Mouse (Mus musculus) heart, adult 2 months (tissue): ENCODE measurements around the gene Borcs6. TPM values are rescaled to one million over a fixed set of nuclear protein-coding genes. Genes with fewer than 3 reads are reported as not detected.
A peak's percentile ranks its signal among the peaks of the same experiment; 100 is the strongest.

Experiments
- DNase-seq, 2 experiments: peaks; one replicate each; pipeline ENCODE4 v3.0.0; 2021
- H3K27ac ChIP-seq: fragments of 200-600 bp; 2 replicates; pipeline ENCODE4 v1.8.1; 2022
- H3K27me3 ChIP-seq: fragments of 200-500 bp; 2 replicates; pipeline ENCODE4 v1.6.1; 2012; ENCODE audit warnings: mild to moderate bottlenecking, low read length, inconsistent platforms, mixed read lengths; ENCODE audit not compliant: control insufficient read depth, insufficient read depth
- H3K36me3 ChIP-seq: fragments of 200-500 bp; 2 replicates; pipeline ENCODE4 v1.6.1; 2012; ENCODE audit warnings: low read length, inconsistent platforms; ENCODE audit not compliant: control insufficient read depth, insufficient read depth
- H3K4me1 ChIP-seq: fragments of 200-500 bp; 2 replicates; pipeline ENCODE4 v1.6.1; 2011; ENCODE audit warnings: low read length; ENCODE audit not compliant: control insufficient read depth, insufficient read depth
- H3K4me3 ChIP-seq: fragments of 200-600 bp; 2 replicates; pipeline ENCODE4 v1.8.1; 2022
- H3K79me2 ChIP-seq: fragments of 200-500 bp; replicated peaks from 2 replicates; pipeline ENCODE4 v1.6.1; 2012; ENCODE audit warnings: mild to moderate bottlenecking, inconsistent platforms, low read length, moderate library complexity, mixed read lengths; ENCODE audit not compliant: control insufficient read depth, insufficient read depth
- H3K9ac ChIP-seq: fragments of 200-500 bp; 2 replicates; pipeline ENCODE4 v1.6.1; 2012; ENCODE audit warnings: low read depth, mild to moderate bottlenecking, control low read depth, inconsistent platforms, low read length, mixed read lengths
- CTCF ChIP-seq: fragments of 200-600 bp; IDR thresholded peaks from 2 replicates; pipeline ENCODE4 v1.8.1; 2022; ENCODE audit warnings: antibody characterized with exemption, mild to moderate bottlenecking, moderate library complexity
- EP300 ChIP-seq: fragments of 200-500 bp; IDR thresholded peaks from 2 replicates; pipeline ENCODE4 v1.6.1; 2011; ENCODE audit warnings: low read depth, low read length, control low read depth; ENCODE audit not compliant: insufficient read depth
- POLR2A ChIP-seq: fragments of 200-500 bp; IDR thresholded peaks from 2 replicates; pipeline ENCODE4 v1.6.1; 2011; ENCODE audit warnings: mild to moderate bottlenecking, low read depth, low read length, control low read depth; ENCODE audit not compliant: insufficient read depth
- whole genome bisulfite sequencing: fragments of 180-500 bp; shearing (Covaris S2); methylation state at CpG from one replicate; pipeline ENCODE4 v1.1.7; 2018; 5-methylcytosine and 5-hydroxymethylcytosine counted together
- intact Hi-C: fragments of 180-260 bp; cut with DNase I; formaldehyde crosslinking; loops from one replicate; pipeline ENCODE4 v1.15.1; 2025
- polyA plus RNA-seq: library from polyadenylated mRNA; depleted of rRNA; stranded (reverse); fragments of >200 nt; gene quantifications from 2 replicates; pipeline ENCODE4 v1.2.3, GENCODE M21; 2012
- total RNA-seq, 2 experiments: library from RNA; stranded (reverse); gene quantifications; 2 replicates each; pipeline ENCODE4 v1.2.3; 2021

Borcs6 gene
- total and polyA plus RNA-seq, 3 experiments, result 13.0 to 17.8 (median 15.3) TPM

DNA sequence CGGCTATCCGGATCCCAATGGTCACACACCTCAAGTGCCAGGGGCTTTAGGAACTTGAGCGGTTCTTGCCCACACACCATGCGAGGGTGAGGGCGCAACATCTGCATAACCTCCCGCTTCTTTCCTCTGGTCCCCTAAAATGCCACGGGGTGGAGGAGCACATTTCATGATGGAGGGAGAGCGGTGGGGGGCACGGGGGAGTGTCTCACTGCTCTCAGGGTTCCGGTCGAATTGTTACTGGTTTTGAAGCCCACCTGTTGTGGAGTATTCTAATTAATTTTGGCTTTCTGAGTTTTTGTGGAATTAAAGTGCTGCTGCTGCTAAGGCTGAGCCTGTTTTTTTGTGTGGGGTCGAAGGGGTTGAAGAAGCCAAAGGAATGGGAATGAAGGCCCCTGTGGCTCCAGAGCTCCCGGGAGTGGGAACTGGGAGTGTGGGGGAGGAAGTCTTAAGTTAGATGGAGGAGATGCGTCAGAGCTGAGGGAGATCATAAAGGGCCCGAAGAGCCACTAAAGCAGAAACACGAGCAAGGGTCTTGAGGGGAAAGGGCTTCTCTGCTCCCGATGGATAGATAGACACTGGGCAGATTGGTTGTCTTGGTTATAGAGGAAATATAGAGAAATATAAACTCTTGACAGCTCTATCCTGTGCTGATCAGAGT, 1.9 kb downstream of the Borcs6 start:
- WGBS, result 44% methylated on average over 17 of the region's 17 CpGs
- Histone ChIP-seq H3K4me1 (peaks cover 6% of the 10 kb centered on the region; the same call in 1 of the 2 replicates), H3K79me2 (no peaks in the 10 kb centered on the region), H3K27ac (no peak overlapping the region; the same call in 1 of the 2 replicates), H3K9ac (peak overlapping the region; percentile 96), H3K4me3 (peak overlapping the region; percentile 97), H3K36me3 (no peaks in the 10 kb centered on the region), H3K27me3 (no peaks in the 10 kb centered on the region)
- intact Hi-C loops, result loop anchor here (5.0 to 10.0 kb wide), 2 partner anchors 186 to 263 kb away; partner anchors contain the start of genes Cntrob, Kcnab3 and Trappc1
- no peak for TF ChIP-seq POLR2A
- no peak for DNase-seq

- Histone ChIP-seq H3K79me2 (no peaks in the 10 kb centered on the region), H3K27ac (peak overlapping the region; percentile 83), H3K36me3 (no peaks in the 10 kb centered on the region), H3K4me3 (peak overlapping the region; percentile 73), H3K27me3 (no peaks in the 10 kb centered on the region), H3K4me1 (peaks cover 9% of the 10 kb centered on the region; the same call in 1 of the 2 replicates), H3K9ac (no peak overlapping the region)
- 2% methylated on average over 17 of the region's 17 CpGs for WGBS
- peak; percentile 62 for TF ChIP-seq POLR2A
- TF ChIP-seq CTCF, result no peak
- TF ChIP-seq EP300, result peak; percentile 85; the same call in 1 of the 2 replicates
- peak; percentile 78 to 83 for DNase-seq
- intact Hi-C loops, result loop anchor here (5.0 to 10.0 kb wide), 2 partner anchors 185 to 263 kb away; partner anchors contain the start of genes Cntrob, Kcnab3 and Trappc1
Observed at GRCm38 (mm10) chr11:69062194-69062760, 2.8 kb downstream of the Borcs6 start.

DNA sequence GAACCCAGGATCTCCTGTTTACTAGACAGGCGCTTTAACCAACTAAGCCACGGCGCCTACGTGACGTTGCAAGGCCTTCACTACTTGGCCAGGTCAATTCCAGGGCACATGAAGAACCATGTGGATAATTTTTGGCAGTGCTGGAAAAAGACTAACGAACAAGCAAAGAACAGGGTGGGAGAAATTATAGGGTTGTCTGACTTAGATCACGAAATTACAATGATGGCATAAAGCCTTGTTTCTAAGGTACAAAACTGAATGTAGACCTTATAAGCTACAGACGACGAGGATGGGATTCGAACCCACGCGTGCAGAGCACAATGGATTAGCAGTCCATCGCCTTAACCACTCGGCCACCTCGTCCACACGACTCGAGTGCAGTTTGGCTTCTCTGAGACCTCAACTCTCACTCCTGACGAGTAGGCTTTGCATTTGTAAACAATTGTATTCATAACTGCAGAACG, 3.3 kb downstream of the Borcs6 start:
- under 1% methylated on average over 19 of the region's 19 CpGs for WGBS
- peak; percentile 93 to 97 for DNase-seq
- peak overlapping the region; percentile 83 for H3K27ac ChIP-seq
- H3K4me3 ChIP-seq, result peak overlapping the region; percentile 73
- H3K27me3 ChIP-seq, result no peaks in the 10 kb centered on the region
- no peaks in the 10 kb centered on the region for H3K79me2 ChIP-seq
- intact Hi-C loops, result loop anchor here (1.0 to 10.0 kb wide), 4 partner anchors 21 to 262 kb away; partner anchors contain the start of genes Cntrob, Kcnab3 and Trappc1
- no peaks in the 10 kb centered on the region for H3K36me3 ChIP-seq
- peaks cover 13% of the 10 kb centered on the region for H3K4me1 ChIP-seq
- H3K9ac ChIP-seq, result peak overlapping the region; percentile 73
- TF ChIP-seq EP300 (peak; percentile 96), CTCF (no peak), POLR2A (peak; percentile 40)

GRCm38 (mm10) chr11:69063413-69064201, 4.1 kb downstream of the Borcs6 start:
- no peaks in the 10 kb centered on the region for H3K36me3 ChIP-seq
- peak overlapping the region; percentile 81 for H3K9ac ChIP-seq
- H3K27ac ChIP-seq, result peak overlapping the region; percentile 83
- peak overlapping the region; percentile 73 for H3K4me3 ChIP-seq
- peaks cover 13% of the 10 kb centered on the region for H3K4me1 ChIP-seq
- H3K79me2 ChIP-seq, result no peaks in the 10 kb centered on the region
- 1% methylated on average over 31 of the region's 31 CpGs for WGBS
- H3K27me3 ChIP-seq, result no peaks in the 10 kb centered on the region
- intact Hi-C loops, result loop anchor here (1.0 to 10.0 kb wide), 4 partner anchors 22 to 261 kb away; partner anchors contain the start of genes Cntrob, Kcnab3 and Trappc1
- TF ChIP-seq POLR2A, result peak; percentile 40; the same call in 1 of the 2 replicates
- peak; percentile 78 for TF ChIP-seq EP300
- TF ChIP-seq CTCF, result no peak
- DNase-seq, result peak; percentile 74 to 90

DNA sequence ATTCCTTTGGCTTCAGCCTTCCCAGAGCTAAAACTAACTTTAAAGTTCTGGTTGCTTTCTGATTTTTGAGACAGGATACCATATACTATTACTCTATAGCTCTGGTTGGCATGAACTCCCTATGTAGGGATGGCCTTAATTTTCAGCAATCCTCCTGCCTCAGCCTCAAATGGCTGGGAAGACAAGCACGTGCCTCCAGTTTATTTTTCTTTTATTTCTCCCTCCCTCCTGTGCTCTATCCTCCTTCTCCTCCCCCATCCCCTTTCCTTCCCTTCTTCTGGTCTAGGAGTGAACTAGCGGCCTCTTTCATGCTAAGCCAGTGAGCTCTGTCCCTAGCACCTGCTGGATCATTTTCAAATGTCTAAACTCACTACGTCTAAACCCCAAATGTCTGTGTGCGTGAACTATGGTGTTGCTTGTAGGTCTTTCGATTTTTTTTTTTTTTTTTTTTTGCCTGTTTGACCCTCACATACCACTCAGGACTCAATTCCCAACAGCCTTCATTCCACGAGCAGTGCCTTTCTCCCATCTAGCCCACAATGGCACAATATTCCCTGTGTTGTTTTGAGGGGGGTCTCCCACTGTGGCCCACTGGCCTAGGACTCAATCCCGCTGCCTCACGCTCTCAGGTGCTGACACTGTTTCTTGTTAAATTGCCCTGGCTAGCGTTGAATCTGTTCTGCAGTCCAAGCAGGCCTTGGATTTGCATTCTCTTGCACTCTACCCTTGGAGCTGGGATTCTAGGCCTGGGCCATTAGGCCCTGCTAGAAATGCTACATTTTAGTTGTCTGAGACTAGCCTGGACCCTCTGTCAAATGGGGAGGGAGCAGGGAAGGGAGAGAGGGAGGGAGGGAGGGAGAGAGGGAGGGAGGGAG, 5.0 kb downstream of the Borcs6 start:
- H3K27me3 ChIP-seq, result no peaks in the 10 kb centered on the region
- H3K36me3 ChIP-seq, result no peaks in the 10 kb centered on the region
- 75% methylated on average over 9 of the region's 9 CpGs for WGBS
- TF ChIP-seq CTCF, result no peak
- no peak for DNase-seq
- intact Hi-C loops, result loop anchor here (5.0 to 10.0 kb wide), 2 partner anchors 183 to 260 kb away; partner anchors contain the start of genes Cntrob, Kcnab3 and Trappc1
- H3K27ac ChIP-seq, result peak overlapping the region; percentile 77
- H3K4me1 ChIP-seq, result peaks cover 13% of the 10 kb centered on the region
- peak overlapping the region; percentile 73 for H3K4me3 ChIP-seq
- no peaks in the 10 kb centered on the region for H3K79me2 ChIP-seq
- H3K9ac ChIP-seq, result peak overlapping the region; percentile 81
